Mouse (Mus musculus) bone marrow macrophage, adult 2 months (primary cell): ENCODE measurements at regions not wholly inside any gene's neighbourhood (a gene's known extent, or its start where the extent isn't known, plus 50 kb on each side); places are given as distances from the start of the nearest gene placed in this dataset.

Source experiments
- H3K27ac ChIP-seq: 2 replicates; pipeline ENCODE4 v1.5.1; 2012; ENCODE audit warnings: low read depth, low read length; ENCODE audit not compliant: insufficient read depth
- H3K4me1 ChIP-seq: 2 replicates; pipeline ENCODE4 v1.6.1; 2012; ENCODE audit warnings: low read length; ENCODE audit not compliant: control insufficient read depth, insufficient read depth
- H3K4me3 ChIP-seq: 2 replicates; pipeline ENCODE4 v1.5.1; 2012; ENCODE audit warnings: mild to moderate bottlenecking, low read length, moderate library complexity; ENCODE audit not compliant: insufficient read depth
- CTCF ChIP-seq: IDR thresholded peaks from 2 replicates; pipeline ENCODE4 v1.5.1; 2012; ENCODE audit warnings: low read depth, mild to moderate bottlenecking, low read length, moderate library complexity
- POLR2A ChIP-seq: IDR thresholded peaks from 2 replicates; pipeline ENCODE4 v1.6.1; 2012; ENCODE audit warnings: mild to moderate bottlenecking, low read depth, low read length, borderline replicate concordance

DNA sequence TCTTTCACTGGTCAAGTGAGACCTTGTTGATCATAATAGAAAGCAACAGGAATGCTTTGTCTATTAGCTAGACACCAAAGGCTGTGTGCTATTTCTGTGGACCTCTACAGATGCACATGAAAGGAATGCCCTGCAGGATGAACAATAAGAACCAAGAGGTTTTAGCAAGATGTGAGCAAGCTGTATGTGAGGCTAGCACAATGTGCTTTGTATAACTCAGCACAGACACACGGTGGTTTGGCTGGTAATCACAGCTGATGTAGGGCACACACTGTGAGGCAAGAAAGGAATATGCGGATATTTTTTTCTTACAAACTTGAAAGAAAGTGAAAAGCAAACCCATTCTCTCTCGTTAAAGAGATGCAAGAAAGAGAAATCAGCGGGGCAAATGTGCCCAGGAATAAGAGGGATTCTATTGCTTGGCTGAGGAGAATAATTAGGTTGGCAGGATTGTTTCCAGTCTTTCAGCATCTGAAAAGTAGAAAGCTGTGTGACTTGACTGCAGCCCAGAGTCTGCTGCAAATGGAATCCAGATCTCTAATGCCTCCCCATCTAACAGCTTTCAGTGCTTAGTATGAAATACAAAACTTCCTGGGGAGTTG, 2476.1 kb upstream of the Gm6569 start:
- no peak overlapping the region for H3K4me3 ChIP-seq
- no peak overlapping the region for H3K27ac ChIP-seq
- no peaks in the 10 kb centered on the region for H3K4me1 ChIP-seq
- TF ChIP-seq CTCF = no peak
- no peak for TF ChIP-seq POLR2A

DNA sequence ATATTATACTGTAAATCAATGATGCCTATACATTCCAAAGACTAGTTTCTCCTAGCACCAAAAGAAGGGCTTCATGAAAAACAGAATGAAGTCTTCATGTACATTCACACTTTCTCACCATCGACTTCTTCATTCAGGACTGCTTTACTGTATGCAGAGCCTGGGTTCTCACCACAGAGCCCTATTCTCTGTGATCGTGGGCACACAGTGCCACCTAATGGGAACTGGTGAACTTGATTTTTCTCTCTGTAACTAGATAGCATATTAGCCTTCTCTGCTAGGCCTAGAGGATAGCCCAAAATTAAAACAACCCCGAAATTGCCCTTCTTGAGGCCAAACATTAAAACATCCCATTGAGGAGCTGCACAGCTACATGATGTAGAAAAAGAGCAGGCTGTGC, 2458.6 kb upstream of the Gm6569 start:
- no peaks in the 10 kb centered on the region for H3K4me1 ChIP-seq
- H3K4me3 ChIP-seq = no peak overlapping the region
- TF ChIP-seq POLR2A (no peak), CTCF (no peak)
- H3K27ac ChIP-seq = no peak overlapping the region
